Mouse (Mus musculus): Measurements from ENCODE around the gene Nup62. TPM values are rescaled to one million over a fixed set of nuclear protein-coding genes. Genes with fewer than 3 reads are reported as not detected.

Nup62 gene
- polyA plus RNA-seq, 2 experiments = 31.5 to 44.8 TPM

- TF ChIP-seq EP300 (IDR thresholded peaks at IDR 0.05; ENCODE audit: low read depth) = no peak
- under 1% methylated on average over 33 of the region's 33 CpGs for WGBS (ENCODE audit: insufficient replicate concordance)
- Histone ChIP-seq H3K27ac (peak overlapping the region; percentile 88), H3K4me1 (replicated peaks; ENCODE audit: control insufficient read depth in 2 of 2, insufficient read depth in 2 of 2, low read length in 1 of 2) (peaks cover 23 to 24% of the 10 kb centered on the region in 2 experiments), H3K36me3 (replicated peaks; ENCODE audit: control insufficient read depth, insufficient read depth, low read depth) (peaks cover 7% of the 10 kb centered on the region; the same call in 1 of the 2 replicates), H3K4me2 (ENCODE audit: low read depth) (peak overlapping the region; percentile 97), H3K9ac (replicated peaks) (peak overlapping the region; percentile 80), H3K27me3 (ENCODE audit: control insufficient read depth, insufficient read depth, low read length) (no peaks in the 10 kb centered on the region), H3K9me3 (ENCODE audit: control insufficient read depth, low read length) (no peaks in the 10 kb centered on the region), H3K4me3 (ENCODE audit: insufficient read depth in 1 of 2, low read depth in 2 of 2, low read length in 2 of 2) (peak overlapping the region; percentile 80 to 90)
- DNase-seq (ENCODE audit: low read depth in 3 of 3, low spot score in 3 of 3) (peak; percentile 55 to 68 (median 60)), ATAC-seq (ENCODE audit: insufficient read depth) (peak; percentile 40)
Measured at GRCm38 (mm10) chr7:44850146-44850545, 34.3 kb downstream of the Nup62 start.

GRCm38 (mm10) chr7:44850789-44851624, 35.1 kb downstream of the Nup62 start:
- H3K36me3 ChIP-seq (replicated peaks; ENCODE audit: control insufficient read depth, insufficient read depth, low read depth) = peaks cover 2% of the 10 kb centered on the region; the same call in 1 of the 2 replicates
- peak overlapping the region; percentile 80 for H3K9ac ChIP-seq (replicated peaks)
- H3K9me3 ChIP-seq (ENCODE audit: control insufficient read depth, low read length) = no peaks in the 10 kb centered on the region
- peak overlapping the region; percentile 30 for H3K27ac ChIP-seq
- TF ChIP-seq CTCF (IDR thresholded peaks at IDR 0.05; ENCODE audit: low read depth) = no peak
- TF ChIP-seq EP300 (IDR thresholded peaks at IDR 0.05; ENCODE audit: low read depth) = no peak
- peak overlapping the region; percentile 97 for H3K4me2 ChIP-seq (ENCODE audit: low read depth)
- H3K4me1 ChIP-seq (replicated peaks; ENCODE audit: control insufficient read depth in 2 of 2, insufficient read depth in 2 of 2, low read length in 1 of 2) = peaks cover 32% of the 10 kb centered on the region in 2 experiments
- DNase-seq (ENCODE audit: low read depth in 3 of 3, low spot score in 3 of 3) = no peak
- H3K27me3 ChIP-seq (ENCODE audit: control insufficient read depth, insufficient read depth, low read length) = no peaks in the 10 kb centered on the region
- H3K4me3 ChIP-seq (ENCODE audit: insufficient read depth in 1 of 2, low read depth in 2 of 2, low read length in 2 of 2) = peak overlapping the region; percentile 80 to 90
- WGBS (ENCODE audit: insufficient replicate concordance) = 57% methylated on average over 8 of the region's 8 CpGs
- ATAC-seq (ENCODE audit: insufficient read depth) = no peak

- TF ChIP-seq EP300 (IDR thresholded peaks at IDR 0.05; ENCODE audit: low read depth) = no peak
- no peak for TF ChIP-seq CTCF (IDR thresholded peaks at IDR 0.05; ENCODE audit: low read depth)
- H3K27ac ChIP-seq = no peak overlapping the region
- no peaks in the 10 kb centered on the region for H3K9me3 ChIP-seq (ENCODE audit: control insufficient read depth, low read length)
- peak overlapping the region; percentile 97 for H3K4me2 ChIP-seq (ENCODE audit: low read depth)
- H3K36me3 ChIP-seq (replicated peaks; ENCODE audit: control insufficient read depth, insufficient read depth, low read depth) = no peaks in the 10 kb centered on the region; the same call in 1 of the 2 replicates
- peaks cover 38 to 39% of the 10 kb centered on the region in 2 experiments for H3K4me1 ChIP-seq (replicated peaks; ENCODE audit: control insufficient read depth in 2 of 2, insufficient read depth in 2 of 2, low read length in 1 of 2)
- WGBS (ENCODE audit: insufficient replicate concordance) = 81% methylated on average over 12 of the region's 12 CpGs
- ATAC-seq (ENCODE audit: insufficient read depth) (no peak), DNase-seq (ENCODE audit: low read depth in 3 of 3, low spot score in 3 of 3) (no peak)
- H3K4me3 ChIP-seq (ENCODE audit: insufficient read depth in 1 of 2, low read depth in 2 of 2, low read length in 2 of 2) = no peak overlapping the region; a peak in 1 of 4 replicates
- no peaks in the 10 kb centered on the region for H3K27me3 ChIP-seq (ENCODE audit: control insufficient read depth, insufficient read depth, low read length)
- no peak overlapping the region for H3K9ac ChIP-seq (replicated peaks)
Measured at GRCm38 (mm10) chr7:44851625-44852234, 35.8 kb downstream of the Nup62 start.

- Histone ChIP-seq H3K27ac (no peak overlapping the region), H3K4me1 (replicated peaks; ENCODE audit: control insufficient read depth in 2 of 2, insufficient read depth in 2 of 2, low read length in 1 of 2) (peaks cover 38 to 39% of the 10 kb centered on the region in 2 experiments), H3K27me3 (ENCODE audit: control insufficient read depth, insufficient read depth, low read length) (no peaks in the 10 kb centered on the region), H3K36me3 (replicated peaks; ENCODE audit: control insufficient read depth, insufficient read depth, low read depth) (no peaks in the 10 kb centered on the region), H3K9me3 (ENCODE audit: control insufficient read depth, low read length) (no peaks in the 10 kb centered on the region), H3K9ac (replicated peaks) (no peak overlapping the region), H3K4me3 (ENCODE audit: insufficient read depth in 1 of 2, low read depth in 2 of 2, low read length in 2 of 2) (no peak overlapping the region), H3K4me2 (ENCODE audit: low read depth) (no peak overlapping the region)
- no peak for TF ChIP-seq CTCF (IDR thresholded peaks at IDR 0.05; ENCODE audit: low read depth)
- TF ChIP-seq EP300 (IDR thresholded peaks at IDR 0.05; ENCODE audit: low read depth) = no peak
- whole genome bisulfite sequencing (ENCODE audit: insufficient replicate concordance) = 84% methylated on average over 36 of the region's 36 CpGs
- DNase-seq (ENCODE audit: low read depth in 3 of 3, low spot score in 3 of 3) (no peak), ATAC-seq (ENCODE audit: insufficient read depth) (no peak)
Measured at GRCm38 (mm10) chr7:44852259-44853027, 36.6 kb downstream of the Nup62 start.

Data from liver, embryonic 14.5 days (tissue).